Mouse (Mus musculus) cerebellum, adult 8-10 months (tissue): ENCODE results near the gene Trim2.

Experiments used
- DNase-seq: peaks from one replicate; pipeline ENCODE4 v3.0.0; 2022

Gene Trim2

GRCm38 (mm10) chr3:84181717-84182116 is 125.0 kb downstream of the Trim2 start:
- no peak for DNase-seq

DNA sequence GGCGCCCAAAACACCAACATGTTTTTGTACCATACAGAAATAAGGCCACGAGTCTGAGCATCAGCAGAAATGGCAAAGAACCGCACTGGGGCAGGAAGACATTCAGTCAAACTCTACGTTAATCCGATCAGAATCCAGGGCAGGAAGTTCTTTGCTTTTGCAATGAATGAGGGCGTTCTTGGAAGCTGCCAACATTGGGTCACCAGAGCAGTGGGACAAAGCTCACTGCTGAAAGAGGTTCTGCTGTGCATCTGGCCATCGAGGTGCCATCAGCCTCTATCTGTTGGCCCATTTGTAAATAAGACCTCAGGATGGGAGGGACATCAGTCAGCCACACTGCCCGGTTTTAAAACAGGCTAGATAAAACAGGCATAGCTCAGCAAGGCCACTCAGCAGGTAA is 125.6 kb downstream of the Trim2 start:
- DNase-seq: no peak

GRCm38 (mm10) chr3:84180304-84180703 is 126.4 kb downstream of the Trim2 start:
- DNase-seq: no peak

DNA sequence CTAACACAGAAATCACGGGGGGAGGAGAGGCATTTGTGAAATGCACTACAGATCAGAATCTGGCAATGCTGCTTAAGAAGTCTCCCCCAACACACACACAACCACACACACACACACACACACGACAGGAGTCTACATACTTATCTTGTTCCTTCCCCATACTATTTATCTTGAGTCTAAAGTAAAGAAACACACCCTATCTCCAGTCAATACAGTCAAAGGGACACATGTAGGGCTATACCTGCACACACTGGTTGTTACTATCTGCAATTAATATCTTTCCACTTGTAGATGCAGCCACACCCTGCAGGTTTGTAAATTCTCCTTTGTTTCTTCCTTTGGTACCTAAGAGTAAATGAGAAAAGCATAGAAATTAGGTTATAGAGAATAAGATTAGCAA is 128.8 kb downstream of the Trim2 start:
- no peak for DNase-seq

DNA sequence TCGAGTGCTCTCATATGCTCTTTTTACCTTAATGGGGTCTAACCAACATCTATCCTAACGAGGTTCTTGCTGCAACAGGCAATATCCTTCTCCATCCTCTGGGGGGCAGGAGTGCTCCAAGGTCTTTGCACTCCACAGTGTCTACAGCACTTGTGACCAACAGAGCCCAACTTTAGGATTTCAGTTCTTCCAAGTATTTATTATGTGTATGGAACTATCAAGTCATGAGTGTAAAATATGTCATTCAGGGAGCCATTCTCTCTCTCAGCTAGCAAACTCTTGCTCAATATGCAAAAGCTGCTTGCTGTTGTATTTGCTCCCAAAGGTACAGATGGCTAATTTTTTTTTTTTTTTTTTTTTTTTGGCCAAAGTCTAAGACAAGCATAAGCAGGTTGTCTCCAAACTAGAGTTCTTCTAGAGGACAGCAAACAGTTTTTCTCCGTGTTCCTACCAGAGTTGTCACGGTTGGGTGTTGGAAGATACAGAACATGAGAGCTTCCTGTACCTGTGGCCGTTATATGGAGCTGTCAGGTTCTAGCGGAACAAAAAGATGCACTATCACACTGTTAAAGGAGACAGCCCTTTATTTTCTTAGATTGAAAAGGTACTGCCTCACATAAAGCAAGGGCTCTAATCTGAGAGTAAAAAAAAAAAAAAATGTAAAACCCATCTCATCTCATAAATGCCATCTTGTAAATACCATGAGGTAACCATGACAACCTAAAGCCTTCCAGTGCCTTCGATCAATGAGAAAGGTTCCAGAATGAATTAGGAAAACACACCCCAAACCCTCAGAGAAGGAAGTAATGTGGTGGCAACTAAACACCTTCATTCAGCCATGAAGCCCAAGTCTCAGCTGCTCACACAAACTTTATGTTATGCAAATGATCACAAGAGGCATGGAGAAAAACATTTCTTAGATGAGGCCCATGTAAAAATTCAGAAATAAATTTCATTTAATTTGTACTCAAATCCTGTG is 131.1 kb downstream of the Trim2 start:
- DNase-seq: peak; percentile 76

DNA sequence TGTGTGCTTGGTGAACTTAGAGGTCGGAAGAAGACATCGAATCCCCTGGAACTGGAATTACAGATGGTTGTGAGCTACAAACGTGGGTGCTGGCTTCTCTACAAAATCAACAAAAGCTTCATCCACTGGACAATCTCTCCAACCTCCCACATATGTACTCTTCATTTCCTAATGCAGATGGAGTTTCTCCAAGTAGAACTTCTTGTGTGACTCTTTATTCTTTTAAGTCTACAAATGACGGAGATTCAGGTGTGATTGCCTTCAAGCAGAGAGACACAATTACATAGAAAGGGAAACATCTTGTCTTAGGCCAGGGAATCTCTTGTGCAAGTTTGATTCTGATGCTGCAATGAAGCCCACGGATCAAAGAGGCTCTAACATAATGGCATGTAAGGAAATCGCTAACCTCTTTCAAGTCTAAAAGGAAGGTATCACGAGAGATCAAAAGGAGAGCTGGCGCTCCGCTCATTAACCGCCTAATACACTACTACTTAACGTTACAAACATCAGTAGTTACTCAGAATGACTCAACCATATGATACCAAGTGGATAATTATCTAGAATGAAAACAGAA is 133.0 kb downstream of the Trim2 start, which contains the start of gene Gm6525:
Gene Gm6525 (plus strand): TSS at position 524 of the 574 bp plus-strand sequence.
- DNase-seq: no peak

DNA sequence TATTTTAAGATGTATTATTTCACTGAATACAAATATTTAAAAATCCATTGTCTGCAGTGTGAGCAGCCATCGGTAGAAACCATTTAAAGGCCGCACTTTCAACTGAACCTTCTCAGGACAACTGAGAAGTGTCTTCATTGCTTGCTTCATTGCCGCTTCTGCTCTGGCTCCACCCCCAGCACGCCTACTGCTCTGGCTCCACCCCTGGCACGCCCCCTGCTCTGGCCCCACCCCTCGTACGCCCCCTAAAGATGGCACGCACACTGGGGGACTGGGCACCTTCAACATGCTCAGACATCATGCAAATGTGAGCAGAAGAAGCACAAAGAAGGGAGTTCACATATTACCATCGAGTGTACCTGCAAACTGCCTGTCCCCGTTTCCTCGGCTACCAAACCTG is 134.3 kb downstream of the Trim2 start:
- no peak for DNase-seq

GRCm38 (mm10) chr3:84169393-84170005 is 137.2 kb downstream of the Trim2 start:
- DNase-seq: no peak

- DNase-seq: no peak
Measured at GRCm38 (mm10) chr3:84168943-84169342, 137.7 kb downstream of the Trim2 start.

GRCm38 (mm10) chr3:84166073-84166472 is 140.6 kb downstream of the Trim2 start:
- DNase-seq: no peak

GRCm38 (mm10) chr3:84165391-84165790 is 141.3 kb downstream of the Trim2 start:
- DNase-seq: no peak

DNA sequence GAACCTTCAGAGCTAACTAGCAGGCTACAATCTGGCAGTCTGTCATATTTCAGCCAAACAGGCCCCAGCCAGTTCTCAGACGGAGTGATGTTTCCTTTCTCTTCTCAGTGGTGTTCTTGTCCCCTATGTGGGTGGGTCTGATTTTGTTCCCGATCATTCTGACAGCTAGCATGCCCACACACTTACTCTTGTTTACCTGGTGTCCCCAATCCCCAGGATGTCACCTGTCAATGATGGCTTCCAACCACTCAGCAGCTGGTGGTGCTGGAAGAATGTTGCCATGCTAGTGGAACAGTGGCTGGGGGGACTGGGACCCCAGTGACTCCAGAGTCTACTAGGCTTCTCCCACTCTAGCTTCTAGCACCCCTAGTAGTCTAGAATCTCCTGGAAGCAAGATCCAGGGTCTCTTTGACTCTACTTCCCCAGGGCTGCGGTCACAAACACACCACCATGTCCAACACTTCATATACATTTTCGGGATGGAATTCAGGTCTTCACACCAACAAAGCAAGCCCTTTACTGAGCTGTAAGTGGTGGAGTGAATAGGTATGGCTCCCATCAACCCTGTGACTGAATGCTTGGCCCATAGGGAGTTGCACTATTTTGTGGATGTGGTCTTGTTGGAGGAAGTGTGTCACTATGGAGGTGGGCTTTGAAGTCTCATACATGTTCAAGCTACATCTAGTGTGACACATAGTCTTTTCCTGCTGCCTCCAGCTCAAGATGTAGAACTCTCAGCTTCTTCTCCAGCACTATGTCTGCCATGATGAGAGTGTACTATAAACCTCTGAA is 148.9 kb downstream of the Trim2 start:
- no peak for DNase-seq

DNA sequence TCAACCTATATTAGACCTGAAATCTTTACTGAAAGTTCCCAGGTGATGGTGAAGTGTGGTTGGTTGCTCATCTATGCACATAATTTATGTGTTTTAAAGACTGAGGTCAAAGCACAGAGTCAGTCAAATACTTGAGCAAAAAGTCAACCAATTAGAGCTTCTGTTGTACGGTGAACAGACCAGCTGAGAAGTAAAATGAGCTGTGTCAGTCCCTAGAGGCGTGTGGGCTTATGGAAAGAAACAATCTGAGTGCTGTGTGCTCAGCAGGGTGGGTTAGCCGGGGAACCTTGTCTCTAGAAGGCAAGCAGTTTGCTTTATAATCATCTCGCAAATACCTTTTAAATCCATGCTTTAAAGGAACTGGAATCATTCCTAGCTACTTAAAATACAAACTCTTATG is 149.7 kb downstream of the Trim2 start:
- no peak for DNase-seq

DNA sequence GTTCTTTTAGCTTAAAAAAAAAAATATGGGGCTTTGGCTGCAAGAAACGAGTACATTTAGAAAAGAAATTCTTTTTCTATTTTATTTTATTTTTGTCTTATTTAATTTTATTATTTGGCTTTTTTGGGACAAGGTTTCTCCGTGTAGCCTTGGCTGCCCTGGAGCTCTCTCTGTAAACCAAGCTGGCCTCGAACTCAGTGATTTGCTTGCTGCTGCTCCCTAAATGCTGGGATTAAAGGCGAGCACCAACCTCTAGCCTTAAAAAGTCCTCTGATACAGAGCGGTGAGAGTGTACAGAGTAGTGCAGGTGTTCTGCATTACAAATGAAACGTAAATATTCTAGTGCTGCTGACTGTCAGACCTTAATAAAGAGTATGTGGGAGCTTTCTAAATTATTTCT is 150.6 kb downstream of the Trim2 start:
- DNase-seq: no peak

DNA sequence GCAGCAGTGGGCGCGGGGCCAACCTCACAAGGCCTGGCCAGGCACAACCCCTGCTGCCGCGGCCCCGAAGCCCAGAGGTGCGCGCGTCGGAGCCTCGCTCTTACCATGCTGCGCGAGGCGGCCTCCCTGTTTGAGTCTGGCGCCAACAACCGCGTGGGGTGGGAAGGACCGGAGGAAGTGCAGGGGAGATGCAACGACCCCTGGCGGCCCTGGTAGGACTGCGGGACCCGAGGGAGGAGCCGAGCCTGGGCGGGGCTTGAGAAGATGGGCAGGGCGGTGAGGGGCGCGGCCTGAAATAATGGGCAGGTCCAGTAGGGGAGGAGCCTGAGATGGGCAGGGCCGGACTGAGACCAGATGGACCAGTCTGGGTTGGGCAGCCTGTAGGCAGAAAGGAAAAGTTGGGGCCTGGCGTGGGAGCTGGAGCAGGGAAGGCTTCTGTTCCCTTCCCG is 151.1 kb downstream of the Trim2 start, which contains the start of gene Mnd1:
Gene Mnd1 (minus strand): TSS at position 229 of the 449 bp plus-strand sequence.
- DNase-seq: peak; percentile 95

DNA sequence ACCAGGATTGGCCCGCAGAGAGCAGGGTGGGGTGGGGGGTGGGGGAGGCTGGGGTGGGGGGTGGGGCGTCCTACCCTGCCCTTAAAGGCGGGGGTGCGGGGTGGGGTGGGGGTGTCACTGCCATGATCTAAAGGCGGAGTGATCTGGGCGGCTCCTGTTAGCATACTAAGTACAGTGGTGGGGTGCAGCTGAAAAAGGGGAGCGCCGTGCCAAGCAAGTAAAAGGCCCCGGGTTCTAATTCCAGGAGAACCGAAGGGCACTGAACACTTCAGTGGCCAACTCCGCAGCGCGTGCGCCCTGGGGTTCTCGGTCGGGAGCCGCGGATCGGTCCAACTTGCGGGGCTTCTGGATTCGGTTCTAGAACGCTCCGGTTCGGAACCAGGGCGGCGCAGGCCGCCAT is 151.5 kb downstream of the Trim2 start:
- no peak for DNase-seq

DNA sequence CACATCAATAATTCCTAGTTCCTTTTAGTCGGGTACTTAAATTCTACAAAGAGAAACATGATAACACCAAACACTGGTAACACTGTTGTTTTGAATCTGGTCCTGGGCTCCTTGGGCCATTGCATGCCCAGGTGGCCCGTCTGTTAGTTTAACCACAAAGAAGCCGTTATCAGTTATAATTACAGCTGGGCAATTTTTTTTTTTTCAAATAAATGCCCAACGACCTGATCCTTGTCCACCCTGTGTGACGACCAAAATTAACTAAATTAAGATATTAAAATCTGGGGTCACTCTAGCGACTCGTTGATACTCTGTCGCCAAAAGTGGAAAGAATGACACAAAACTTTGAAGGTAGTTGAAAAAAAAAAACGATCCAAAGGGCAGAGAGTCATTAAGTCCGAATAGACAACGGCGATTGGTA is 151.9 kb downstream of the Trim2 start:
- no peak for DNase-seq

DNA sequence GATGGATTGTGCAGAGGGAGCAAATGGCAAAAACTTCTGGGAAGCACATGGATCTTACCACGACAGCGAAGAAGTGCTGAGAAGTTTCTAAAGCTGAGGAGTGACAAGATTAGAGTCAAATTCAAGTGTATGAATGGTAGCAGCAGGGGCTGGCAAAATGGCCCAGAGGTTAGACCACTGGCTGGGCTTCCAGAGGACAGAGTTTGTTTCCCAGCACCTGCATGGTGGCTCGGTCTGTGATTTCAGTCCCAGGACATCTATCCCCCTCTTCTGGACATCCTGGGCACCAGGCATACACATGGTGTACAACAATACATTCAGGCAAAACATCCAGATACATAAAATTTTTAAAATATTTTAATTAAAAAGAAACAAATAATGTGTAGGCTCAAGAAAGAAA is 156.8 kb downstream of the Trim2 start:
- no peak for DNase-seq

- DNase-seq: no peak
Measured at GRCm38 (mm10) chr3:84140947-84141346, 165.7 kb downstream of the Trim2 start.

DNA sequence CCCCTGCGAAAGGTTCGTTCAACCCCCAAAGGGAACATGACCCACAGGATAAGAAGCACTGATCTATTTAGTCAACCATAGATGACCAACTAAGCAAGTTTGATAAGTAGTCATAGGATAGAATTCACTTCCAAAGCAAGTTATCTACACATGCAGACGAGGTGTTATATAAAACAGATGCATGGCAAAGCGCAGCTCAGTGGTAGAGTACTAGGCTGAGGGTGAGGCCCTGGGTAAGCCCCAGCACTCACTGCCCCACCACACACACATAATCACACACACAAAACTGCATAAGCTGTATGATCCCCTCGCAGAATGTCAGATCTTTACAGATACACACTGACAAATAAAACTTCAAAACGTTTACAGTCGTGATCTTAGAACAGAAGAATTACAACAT is 170.2 kb downstream of the Trim2 start:
- no peak for DNase-seq

DNA sequence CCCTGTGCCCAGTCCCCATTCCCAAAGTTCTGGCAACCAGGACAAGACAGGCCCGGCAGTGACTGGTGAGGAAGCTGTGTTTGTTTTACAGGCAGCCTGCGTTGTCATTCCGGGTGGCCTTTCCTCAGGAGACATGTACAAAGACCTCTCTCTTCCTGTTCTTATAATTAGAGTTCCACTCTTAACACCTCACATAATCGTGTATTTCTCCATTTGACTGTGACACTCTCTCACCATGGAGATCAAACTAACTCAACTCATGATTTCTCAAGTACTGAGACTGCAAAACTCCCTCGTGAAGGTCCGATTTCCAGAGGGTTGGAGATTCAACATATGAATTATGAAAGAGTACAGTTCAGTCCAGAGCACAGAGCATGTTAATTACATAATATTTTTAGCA is 170.7 kb downstream of the Trim2 start:
- no peak for DNase-seq

- no peak for DNase-seq
Measured at GRCm38 (mm10) chr3:84135387-84135786, 171.3 kb downstream of the Trim2 start.

- no peak for DNase-seq
Measured at GRCm38 (mm10) chr3:84131369-84131768, 175.3 kb downstream of the Trim2 start.
